Mouse (Mus musculus) forebrain, embryonic 11.5 days (tissue): ENCODE results near the gene Dock6. TPM values are rescaled to one million over a fixed set of nuclear protein-coding genes. Genes with fewer than 3 reads are reported as not detected.

Source experiments
- ATAC-seq: fragments of 200-750 bp; cut with Nextera tagmentation; replicated peaks from 2 replicates; pipeline ENCODE4 v1.8.0; 2017; ENCODE audit warnings: moderate TSS enrichment; ENCODE audit not compliant: low FRiP score
- DNase-seq: peaks from one replicate; pipeline ENCODE4 v3.0.0-alpha.2; 2017; ENCODE audit warnings: low spot score
- H3K27ac ChIP-seq: fragments of 300-500 bp; sonication (generic); 2 replicates; pipeline ENCODE4 v1.5.1; 2014; ENCODE audit warnings: low read depth, low read length
- H3K27me3 ChIP-seq: fragments of 300-500 bp; sonication (generic); 2 replicates; pipeline ENCODE4 v1.6.1; 2014; ENCODE audit warnings: mild to moderate bottlenecking, low read length, mixed read lengths; ENCODE audit not compliant: control insufficient read depth, insufficient read depth
- H3K36me3 ChIP-seq: fragments of 300-500 bp; sonication (generic); 2 replicates; pipeline ENCODE4 v1.6.1; 2014; ENCODE audit warnings: mild to moderate bottlenecking, low read length, moderate library complexity, mixed read lengths; ENCODE audit not compliant: control insufficient read depth, insufficient read depth
- H3K4me1 ChIP-seq: fragments of 300-500 bp; sonication (generic); replicated peaks from 2 replicates; pipeline ENCODE4 v1.6.1; 2014; ENCODE audit warnings: low read length, mixed read lengths; ENCODE audit not compliant: control insufficient read depth, insufficient read depth
- H3K4me2 ChIP-seq: fragments of 300-500 bp; sonication (generic); 2 replicates; pipeline ENCODE4 v1.6.1; 2014; ENCODE audit warnings: low read depth, mild to moderate bottlenecking, low read length, moderate library complexity, mixed read lengths; ENCODE audit not compliant: severe bottlenecking
- H3K4me3 ChIP-seq: fragments of 300-500 bp; sonication (generic); 2 replicates; pipeline ENCODE4 v1.5.1; 2014; ENCODE audit warnings: low read depth, low read length
- H3K9ac ChIP-seq: fragments of 300-500 bp; sonication (generic); 2 replicates; pipeline ENCODE4 v1.6.1; 2014; ENCODE audit warnings: low read length
- H3K9me3 ChIP-seq: fragments of 300-500 bp; sonication (generic); 2 replicates; pipeline ENCODE4 v1.6.1; 2016; ENCODE audit warnings: low read length, mixed read lengths; ENCODE audit not compliant: control insufficient read depth
- WGBS: fragments of 180-500 bp; shearing (Covaris S2); extraction: QIAGEN DNeasy Blood & Tissue Kit; methylation state at CpG from one replicate; pipeline ENCODE4 v1.1.7; 2014; 5-methylcytosine and 5-hydroxymethylcytosine counted together
- polyA plus RNA-seq: library from polyadenylated mRNA; unstranded; fragments of >200 nt; fragmentation: Nextera tagmentation; extraction: Ambion mirVana; gene quantifications from 2 replicates; pipeline ENCODE4 v1.2.1, GENCODE M21; 2014

Dock6 gene
- polyA plus RNA-seq, 1 experiment from 2014 or later: 27.5 TPM

DNA sequence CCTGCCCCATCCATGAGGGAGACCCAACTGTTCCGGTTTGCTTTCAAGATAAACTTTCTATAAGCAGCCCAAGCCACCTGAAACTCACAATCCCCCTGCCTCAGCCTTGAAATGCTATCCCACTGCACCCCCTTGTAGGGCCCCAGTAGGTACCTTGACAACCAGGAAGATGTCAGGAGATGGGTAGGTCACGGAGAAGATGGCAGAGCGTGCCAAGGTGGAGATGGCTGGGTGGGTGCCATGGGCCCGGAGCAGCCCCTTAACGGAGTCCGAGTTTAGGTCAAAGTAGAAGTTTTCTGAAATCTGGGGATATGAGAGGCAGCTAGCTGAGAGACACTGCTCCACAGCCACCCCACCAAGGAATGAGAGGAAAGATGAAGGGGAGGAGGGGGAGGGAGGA is 11.1 kb downstream of the Dock6 start:
- no peak overlapping the region for H3K4me3 ChIP-seq
- no peaks in the 10 kb centered on the region for H3K4me1 ChIP-seq
- H3K9ac ChIP-seq: no peak overlapping the region
- no peak for DNase-seq
- no peaks in the 10 kb centered on the region for H3K27me3 ChIP-seq
- H3K4me2 ChIP-seq: no peak overlapping the region
- 95% methylated on average over 6 of the region's 6 CpGs for whole genome bisulfite sequencing
- no peak overlapping the region for H3K27ac ChIP-seq
- H3K36me3 ChIP-seq: no peaks in the 10 kb centered on the region
- H3K9me3 ChIP-seq: no peaks in the 10 kb centered on the region
- no peak for ATAC-seq

- Histone ChIP-seq H3K36me3 (no peaks in the 10 kb centered on the region), H3K4me2 (no peak overlapping the region), H3K27me3 (no peaks in the 10 kb centered on the region), H3K27ac (no peak overlapping the region), H3K4me3 (no peak overlapping the region), H3K9me3 (no peaks in the 10 kb centered on the region), H3K9ac (no peak overlapping the region), H3K4me1 (no peaks in the 10 kb centered on the region)
- 55% methylated on average over 8 of the region's 8 CpGs for WGBS
- no peak for DNase-seq
- no peak for ATAC-seq
Observed at GRCm38 (mm10) chr9:21840115-21840787, 12.2 kb downstream of the Dock6 start.

- ATAC-seq: no peak
Observed at GRCm38 (mm10) chr9:21837690-21838089, 14.7 kb downstream of the Dock6 start.

GRCm38 (mm10) chr9:21835258-21835912 is 17.1 kb downstream of the Dock6 start, which contains the start of gene Angptl8:
Gene Angptl8 (plus strand): TSS chr9:21835510.
- ATAC-seq: no peak
- Histone ChIP-seq H3K4me2 (no peak within 1 kb of the TSS), H3K4me1 (no peaks in the 10 kb centered on the region), H3K36me3 (no peaks in the 10 kb centered on the region), H3K27me3 (no peaks in the 10 kb centered on the region), H3K9ac (no peak within 1 kb of the TSS), H3K4me3 (no peak within 1 kb of the TSS), H3K9me3 (no peaks in the 10 kb centered on the region), H3K27ac (no peak within 1 kb of the TSS)
- DNase-seq: no peak
- 89% methylated on average over 15 of the region's 15 CpGs for WGBS

More at GRCm38 (mm10) chr9:21837690-21838089, 14.7 kb downstream of the Dock6 start:
- no peak for DNase-seq
- H3K9ac ChIP-seq: no peak overlapping the region
- no peaks in the 10 kb centered on the region for H3K36me3 ChIP-seq
- 87% methylated on average over 2 of the region's 2 CpGs for WGBS
- no peak overlapping the region for H3K4me3 ChIP-seq
- no peaks in the 10 kb centered on the region for H3K9me3 ChIP-seq
- no peaks in the 10 kb centered on the region for H3K4me1 ChIP-seq
- no peak overlapping the region for H3K27ac ChIP-seq
- H3K27me3 ChIP-seq: no peaks in the 10 kb centered on the region
- no peak overlapping the region for H3K4me2 ChIP-seq

DNA sequence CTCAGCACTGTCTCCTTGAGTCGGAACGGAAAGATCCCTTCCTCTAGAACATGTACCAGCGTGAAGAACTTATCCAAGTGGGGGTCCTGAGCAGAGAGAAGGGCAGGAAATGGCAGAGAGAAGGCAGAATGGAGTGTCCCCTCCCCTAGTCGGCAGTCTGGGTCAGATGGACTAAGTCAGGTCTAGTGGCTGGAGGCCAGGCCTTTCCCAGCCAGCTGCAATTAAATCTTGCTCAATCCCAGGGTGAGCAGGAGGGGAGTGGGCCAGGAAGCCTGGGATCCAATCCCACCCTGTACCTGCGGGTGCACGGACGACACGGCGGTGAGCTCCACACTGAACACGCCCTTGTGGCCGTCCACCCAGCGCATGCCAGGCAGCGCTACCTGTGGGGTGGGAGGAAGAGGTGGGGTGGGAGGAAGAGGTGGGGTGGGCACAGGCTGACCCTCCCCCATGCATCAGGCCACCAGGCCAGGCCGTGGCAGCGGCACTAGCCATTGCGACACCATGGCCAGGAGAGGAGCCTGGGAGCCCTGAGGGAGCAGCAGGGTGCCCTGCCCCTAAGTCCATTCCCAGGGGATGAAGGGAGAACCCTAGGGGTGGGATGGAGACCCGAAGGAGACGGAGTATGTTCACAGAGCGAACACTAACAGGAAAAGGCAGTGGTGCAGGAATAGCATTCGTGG is 20.7 kb downstream of the Dock6 start:
- Histone ChIP-seq H3K27me3 (no peaks in the 10 kb centered on the region), H3K9ac (no peak overlapping the region), H3K36me3 (no peaks in the 10 kb centered on the region), H3K4me2 (no peak overlapping the region), H3K4me1 (no peaks in the 10 kb centered on the region), H3K9me3 (no peaks in the 10 kb centered on the region), H3K4me3 (no peak overlapping the region), H3K27ac (no peak overlapping the region)
- 90% methylated on average over 20 of the region's 20 CpGs for WGBS
- DNase-seq: no peak
- ATAC-seq: no peak

DNA sequence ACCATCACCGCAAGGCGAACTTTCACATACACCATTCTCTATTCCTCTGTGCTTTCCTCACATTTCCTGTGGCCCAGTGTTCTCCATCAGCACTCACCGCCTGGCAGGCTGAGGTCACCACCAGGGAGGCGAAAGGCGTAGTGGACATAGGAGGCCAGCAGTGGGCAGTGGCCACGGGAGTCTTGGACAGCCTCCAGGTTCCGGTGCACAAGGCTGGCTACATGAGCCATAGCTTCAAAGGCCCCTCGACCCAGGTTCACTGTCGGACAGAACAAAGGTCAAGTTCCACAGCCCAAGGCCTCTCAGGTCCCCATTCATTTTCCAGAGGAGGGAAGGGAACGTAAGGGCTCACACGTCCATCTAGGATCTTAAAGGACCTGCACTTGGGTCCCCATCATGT is 21.5 kb downstream of the Dock6 start:
- no peak overlapping the region for H3K4me3 ChIP-seq
- ATAC-seq: no peak
- no peaks in the 10 kb centered on the region for H3K4me1 ChIP-seq
- H3K4me2 ChIP-seq: no peak overlapping the region
- no peak overlapping the region for H3K27ac ChIP-seq
- WGBS: 90% methylated on average over 11 of the region's 11 CpGs
- no peak overlapping the region for H3K9ac ChIP-seq
- DNase-seq: no peak
- no peaks in the 10 kb centered on the region for H3K27me3 ChIP-seq
- no peaks in the 10 kb centered on the region for H3K9me3 ChIP-seq
- H3K36me3 ChIP-seq: no peaks in the 10 kb centered on the region

- H3K4me1 ChIP-seq: no peaks in the 10 kb centered on the region
- H3K27ac ChIP-seq: no peak overlapping the region
- H3K27me3 ChIP-seq: no peaks in the 10 kb centered on the region
- ATAC-seq: no peak
- DNase-seq: no peak
- 84% methylated on average over 5 of the region's 5 CpGs for WGBS
- no peak overlapping the region for H3K9ac ChIP-seq
- H3K4me3 ChIP-seq: no peak overlapping the region
- no peaks in the 10 kb centered on the region for H3K9me3 ChIP-seq
- no peak overlapping the region for H3K4me2 ChIP-seq
- no peaks in the 10 kb centered on the region for H3K36me3 ChIP-seq
Observed at GRCm38 (mm10) chr9:21830461-21830850, 22.0 kb downstream of the Dock6 start.

DNA sequence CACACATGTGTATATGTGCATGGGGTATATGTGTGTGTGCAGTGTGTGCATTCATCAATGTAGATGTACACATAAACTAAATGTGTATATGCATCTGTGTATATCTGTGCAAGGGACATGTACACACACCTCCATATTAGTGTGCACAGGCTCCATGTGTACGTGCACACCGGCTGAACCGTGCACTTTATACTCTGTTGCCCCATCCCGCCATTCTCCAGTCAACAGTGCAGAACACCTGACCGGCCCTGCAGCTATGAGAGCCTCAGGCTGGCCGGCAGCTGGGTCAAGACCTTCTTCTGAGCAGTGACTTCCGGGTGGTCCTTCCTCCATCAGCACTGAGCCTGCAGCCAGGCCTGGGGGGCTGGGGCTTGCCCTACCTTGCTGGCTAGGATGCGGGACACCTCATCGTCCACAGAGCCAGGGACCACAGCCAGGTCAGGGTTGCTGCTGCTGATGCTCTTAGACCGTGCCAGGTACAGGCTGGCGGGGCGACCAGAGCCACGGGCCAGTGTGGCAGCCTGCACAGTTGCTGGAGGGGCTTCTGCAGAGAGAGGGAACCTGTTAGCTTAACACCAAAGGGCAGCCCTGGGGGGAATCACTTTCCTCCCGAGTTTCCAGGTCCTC is 22.5 kb downstream of the Dock6 start:
- DNase-seq (no peak), ATAC-seq (no peak)
- H3K9me3 ChIP-seq: no peaks in the 10 kb centered on the region
- no peak overlapping the region for H3K4me2 ChIP-seq
- no peak overlapping the region for H3K4me3 ChIP-seq
- no peak overlapping the region for H3K9ac ChIP-seq
- H3K27me3 ChIP-seq: no peaks in the 10 kb centered on the region
- 89% methylated on average over 14 of the region's 14 CpGs for WGBS
- no peaks in the 10 kb centered on the region for H3K4me1 ChIP-seq
- no peak overlapping the region for H3K27ac ChIP-seq
- no peaks in the 10 kb centered on the region for H3K36me3 ChIP-seq
